Mouse (Mus musculus): Measurements from ENCODE around the gene Sim2. TPM values are rescaled to one million over a fixed set of nuclear protein-coding genes. Genes with fewer than 3 reads are reported as not detected.

The Sim2 gene
- polyA plus RNA-seq, 1 experiment from 2014 or later: 0.58 TPM

DNA sequence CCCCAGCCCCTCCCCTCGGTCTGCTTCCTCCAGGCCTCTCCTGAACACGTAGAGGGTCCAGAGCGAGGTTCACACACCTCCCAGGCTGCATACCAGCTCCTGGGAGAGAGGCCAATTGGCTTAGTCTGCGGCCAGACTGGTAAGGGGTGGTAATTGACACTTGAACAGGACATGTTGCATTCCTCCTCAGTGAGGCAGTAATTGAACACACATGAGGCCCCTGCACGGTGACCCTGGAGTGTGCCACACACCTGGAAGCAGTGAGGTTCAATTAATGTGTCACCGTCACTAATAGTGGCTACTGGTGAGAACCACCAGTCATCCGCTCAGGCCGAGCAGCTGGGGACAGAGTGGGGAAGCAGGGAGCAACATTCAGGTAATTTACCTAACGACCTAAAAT, 24.9 kb upstream of the Sim2 start:
- Histone ChIP-seq H3K4me3 (no peak overlapping the region), H3K4me1 (peaks cover 16% of the 10 kb centered on the region; the same call in 1 of the 2 replicates), H3K4me2 (no peak overlapping the region), H3K27ac (no peak overlapping the region), H3K9me3 (no peaks in the 10 kb centered on the region), H3K36me3 (no peaks in the 10 kb centered on the region), H3K27me3 (no peaks in the 10 kb centered on the region; the same call in 1 of the 2 replicates), H3K9ac (no peak overlapping the region)
- ATAC-seq (ENCODE audit: insufficient number of reproducible peaks, insufficient read depth, low FRiP score, low TSS enrichment, low read depth): peak; percentile 59; the same call in 1 of the 2 replicates
- 15% methylated on average over 9 of the region's 9 CpGs for WGBS

DNA sequence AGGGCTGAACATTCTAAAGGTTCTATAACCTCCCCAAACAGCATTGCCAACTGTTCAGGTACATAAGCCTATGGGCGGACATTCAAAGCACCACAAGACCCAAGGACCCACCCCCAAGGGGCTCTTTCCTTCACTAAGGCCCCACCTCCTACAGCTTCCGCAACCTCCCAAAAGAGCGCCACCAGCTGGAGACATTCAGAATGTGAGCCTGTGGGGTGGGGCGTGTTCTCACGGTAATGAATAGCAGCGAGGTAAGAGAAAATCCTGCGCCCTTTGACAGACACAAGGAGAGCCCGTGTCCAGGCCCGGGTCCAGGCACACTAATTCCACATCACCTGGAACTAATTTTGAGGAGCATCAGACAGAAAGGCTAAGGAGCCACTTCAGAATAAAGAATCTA, 20.5 kb upstream of the Sim2 start:
- no peaks in the 10 kb centered on the region for H3K36me3 ChIP-seq

DNA sequence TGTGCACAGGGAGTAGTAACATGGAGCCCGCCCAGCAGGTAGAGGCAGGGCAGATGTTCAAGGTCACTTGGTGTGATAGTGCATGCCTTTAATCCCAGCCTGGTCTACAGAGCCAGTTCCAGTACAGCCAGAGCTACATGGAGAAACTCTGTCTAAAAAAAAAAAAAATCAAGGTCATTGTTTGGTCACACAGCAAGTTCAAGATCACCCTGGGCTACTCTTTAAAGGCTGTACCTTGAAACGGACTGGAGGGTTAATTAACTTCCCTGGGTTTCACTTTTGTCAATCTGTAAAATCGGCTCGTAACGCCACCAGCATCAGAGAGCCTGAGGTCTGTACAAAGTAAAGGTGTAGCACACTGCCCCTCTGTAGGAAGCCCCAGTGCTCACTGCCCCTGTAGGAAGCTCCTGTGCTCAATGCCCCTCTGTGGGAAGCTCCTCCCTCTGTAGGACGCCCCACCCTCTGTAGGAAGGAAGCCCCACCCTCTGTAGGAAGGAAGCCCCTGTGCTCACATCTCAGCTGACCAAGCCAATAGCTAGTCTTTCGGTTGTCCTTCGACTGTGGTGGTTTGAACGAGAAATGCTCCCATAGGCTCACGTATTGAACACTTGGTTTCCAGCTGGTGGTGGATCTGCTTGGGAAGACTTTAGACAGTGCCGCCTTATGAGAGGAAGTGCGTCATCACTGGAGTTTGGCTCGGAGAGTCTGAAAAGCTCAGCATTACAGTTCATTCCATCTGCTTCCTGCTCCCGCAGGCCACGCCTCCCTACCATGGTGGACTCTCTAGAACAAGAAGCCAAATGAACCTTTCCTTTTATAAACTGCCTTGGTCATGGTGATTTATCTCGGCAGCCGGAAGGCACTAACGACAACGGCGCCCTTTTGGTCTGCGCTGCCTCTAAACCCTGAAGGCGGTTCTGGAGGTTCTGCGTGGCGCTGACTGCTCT, 18.7 kb upstream of the Sim2 start:
- Histone ChIP-seq H3K4me2 (peak overlapping the region; percentile 1; the same call in 1 of the 2 replicates), H3K4me1 (peaks cover 12% of the 10 kb centered on the region), H3K9ac (no peak overlapping the region), H3K27me3 (peaks cover 13% of the 10 kb centered on the region; the same call in 1 of the 2 replicates), H3K36me3 (no peaks in the 10 kb centered on the region), H3K27ac (no peak overlapping the region), H3K9me3 (peaks cover 5% of the 10 kb centered on the region; the same call in 1 of the 2 replicates), H3K4me3 (no peak overlapping the region)
- ATAC-seq (ENCODE audit: insufficient number of reproducible peaks, insufficient read depth, low FRiP score, low TSS enrichment, low read depth): no peak
- 64% methylated on average over 24 of the region's 24 CpGs for WGBS

More for the DNA sequence above, 20.5 kb upstream of the Sim2 start:
- Histone ChIP-seq H3K27me3 (peaks cover 3% of the 10 kb centered on the region; the same call in 1 of the 2 replicates), H3K4me2 (no peak overlapping the region), H3K27ac (no peak overlapping the region), H3K4me3 (no peak overlapping the region), H3K9ac (no peak overlapping the region), H3K4me1 (peaks cover 18% of the 10 kb centered on the region), H3K9me3 (peaks cover 5% of the 10 kb centered on the region; the same call in 1 of the 2 replicates)
- WGBS: 39% methylated on average over 9 of the region's 9 CpGs
- ATAC-seq (ENCODE audit: insufficient number of reproducible peaks, insufficient read depth, low FRiP score, low TSS enrichment, low read depth): no peak

DNA sequence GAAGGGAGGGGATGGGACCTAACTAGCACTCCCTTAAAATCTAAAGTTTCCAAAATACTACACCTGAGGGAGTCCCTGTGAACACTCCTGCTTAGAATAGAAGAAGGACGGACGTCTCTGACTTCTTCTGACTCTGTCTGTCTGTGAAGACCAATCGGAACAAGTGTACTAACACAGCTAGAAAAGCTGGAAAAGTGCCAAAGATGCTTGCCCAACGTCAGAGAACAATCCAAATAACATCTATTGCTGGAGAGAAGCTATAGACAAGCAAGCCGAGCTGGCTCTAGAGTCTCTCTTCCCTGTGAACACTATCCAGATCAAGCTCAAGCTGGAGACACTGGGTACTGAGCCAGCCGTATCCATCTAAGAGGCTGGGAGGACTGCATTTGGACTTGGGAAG, 18.0 kb upstream of the Sim2 start:
- H3K36me3 ChIP-seq: no peaks in the 10 kb centered on the region
- peaks cover 5% of the 10 kb centered on the region; the same call in 1 of the 2 replicates for H3K9me3 ChIP-seq
- peaks cover 15% of the 10 kb centered on the region; the same call in 1 of the 2 replicates for H3K27me3 ChIP-seq
- peaks cover 12% of the 10 kb centered on the region for H3K4me1 ChIP-seq
- no peak overlapping the region for H3K9ac ChIP-seq
- no peak overlapping the region for H3K4me3 ChIP-seq
- no peak for ATAC-seq (ENCODE audit: insufficient number of reproducible peaks, insufficient read depth, low FRiP score, low TSS enrichment, low read depth)
- WGBS: 70% methylated on average over 6 of the region's 6 CpGs
- peak overlapping the region; percentile 1; the same call in 1 of the 2 replicates for H3K4me2 ChIP-seq
- no peak overlapping the region for H3K27ac ChIP-seq

DNA sequence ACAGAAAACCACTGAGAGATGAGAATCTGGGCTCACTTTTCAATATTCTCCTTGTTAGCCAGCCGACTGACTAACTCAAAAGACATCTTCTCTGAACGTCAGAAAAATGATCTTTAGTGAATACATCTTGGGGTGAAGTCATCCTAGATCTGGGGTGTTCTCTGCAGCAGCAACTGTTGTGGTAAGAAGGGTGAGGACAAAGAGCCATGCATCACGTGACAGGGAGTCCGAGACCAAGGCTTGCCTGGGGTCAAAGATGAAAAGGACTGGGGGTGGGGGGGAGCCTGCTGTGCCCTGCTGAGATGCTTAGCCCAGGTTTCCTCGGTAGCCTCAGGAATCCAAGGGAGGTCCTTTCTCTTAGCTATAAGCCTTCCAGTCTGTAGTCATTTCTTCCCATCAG, 17.5 kb upstream of the Sim2 start:
- H3K4me2 ChIP-seq: no peak overlapping the region
- H3K9me3 ChIP-seq: peaks cover 5% of the 10 kb centered on the region; the same call in 1 of the 2 replicates
- peaks cover 15% of the 10 kb centered on the region; the same call in 1 of the 2 replicates for H3K27me3 ChIP-seq
- H3K36me3 ChIP-seq: no peaks in the 10 kb centered on the region
- 50% methylated on average over 5 of the region's 5 CpGs for WGBS
- H3K4me1 ChIP-seq: peaks cover 12% of the 10 kb centered on the region
- H3K4me3 ChIP-seq: no peak overlapping the region
- no peak for ATAC-seq (ENCODE audit: insufficient number of reproducible peaks, insufficient read depth, low FRiP score, low TSS enrichment, low read depth)
- H3K9ac ChIP-seq: no peak overlapping the region
- H3K27ac ChIP-seq: no peak overlapping the region

DNA sequence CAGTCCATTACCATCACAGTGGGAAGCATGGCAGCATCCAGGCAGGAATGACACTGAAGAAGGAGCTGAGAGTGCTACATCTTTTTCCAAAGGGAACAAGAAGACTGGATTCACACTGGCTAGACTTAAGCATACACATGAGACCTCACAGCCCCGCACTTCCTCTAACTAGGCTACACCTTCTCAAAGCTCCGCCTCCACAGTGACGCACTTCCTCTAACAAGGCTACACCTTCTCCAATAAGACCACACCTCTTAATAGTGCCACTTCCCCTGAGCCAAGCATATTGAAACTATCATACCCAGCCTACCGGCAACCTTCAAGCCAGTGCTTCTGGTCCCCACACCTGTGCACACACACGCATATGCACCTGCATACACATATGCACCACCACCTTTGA, 15.7 kb upstream of the Sim2 start:
- Histone ChIP-seq H3K4me3 (no peak overlapping the region), H3K9me3 (peaks cover 5% of the 10 kb centered on the region; the same call in 1 of the 2 replicates), H3K4me2 (no peak overlapping the region), H3K27ac (no peak overlapping the region), H3K9ac (no peak overlapping the region), H3K27me3 (peaks cover 26% of the 10 kb centered on the region), H3K36me3 (no peaks in the 10 kb centered on the region), H3K4me1 (peaks cover 10% of the 10 kb centered on the region)
- ATAC-seq (ENCODE audit: insufficient number of reproducible peaks, insufficient read depth, low FRiP score, low TSS enrichment, low read depth): no peak
- 90% methylated on average over 5 of the region's 5 CpGs for WGBS

DNA sequence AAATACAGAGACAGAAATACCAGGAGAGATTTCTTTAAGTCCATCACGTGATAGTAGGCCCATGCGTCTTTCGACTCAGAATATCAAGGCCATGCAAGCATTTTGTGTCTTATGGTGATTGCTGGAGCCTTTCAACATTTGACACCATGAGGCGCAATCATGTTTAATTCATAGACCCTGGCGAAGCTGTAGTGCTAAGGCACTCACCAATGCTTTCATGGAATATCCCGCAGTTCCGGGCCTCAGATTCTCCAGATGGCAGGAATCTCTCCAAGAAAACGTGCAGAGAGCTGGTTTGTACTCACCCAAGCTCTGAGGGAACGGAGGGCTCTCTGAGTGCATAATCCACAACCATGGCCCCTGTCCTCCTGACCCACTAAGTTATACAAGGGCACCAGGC, 13.8 kb upstream of the Sim2 start:
- no peak overlapping the region for H3K4me2 ChIP-seq
- no peak overlapping the region for H3K27ac ChIP-seq
- peaks cover 6% of the 10 kb centered on the region for H3K4me1 ChIP-seq
- H3K36me3 ChIP-seq: no peaks in the 10 kb centered on the region
- ATAC-seq (ENCODE audit: insufficient number of reproducible peaks, insufficient read depth, low FRiP score, low TSS enrichment, low read depth): no peak
- H3K4me3 ChIP-seq: no peak overlapping the region
- H3K27me3 ChIP-seq: peaks cover 37% of the 10 kb centered on the region
- H3K9me3 ChIP-seq: peaks cover 5% of the 10 kb centered on the region; the same call in 1 of the 2 replicates
- 73% methylated on average over 9 of the region's 9 CpGs for WGBS
- no peak overlapping the region for H3K9ac ChIP-seq

DNA sequence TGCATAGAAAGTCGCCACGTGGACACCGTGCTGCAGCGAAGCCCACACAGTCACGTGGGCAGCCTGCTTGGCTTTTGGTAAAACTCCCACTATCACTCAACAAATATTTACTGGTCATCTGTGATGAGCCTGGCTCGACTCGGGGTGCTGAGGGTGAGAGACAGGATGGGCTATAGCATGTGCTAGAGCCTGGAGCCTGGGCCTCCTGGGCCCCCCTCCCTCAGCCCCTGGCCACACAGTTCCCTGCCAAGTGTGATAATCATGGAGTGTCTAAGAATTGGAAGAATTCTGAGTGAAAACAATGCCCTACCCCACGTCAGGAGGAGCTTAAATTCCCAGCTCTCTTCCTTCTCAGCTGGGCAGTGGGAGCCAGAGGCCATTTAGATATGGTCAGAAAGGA, 13.3 kb upstream of the Sim2 start:
- Histone ChIP-seq H3K4me2 (no peak overlapping the region), H3K27ac (no peak overlapping the region), H3K4me3 (no peak overlapping the region), H3K9ac (no peak overlapping the region), H3K4me1 (peaks cover 6% of the 10 kb centered on the region), H3K36me3 (no peaks in the 10 kb centered on the region), H3K27me3 (peaks cover 43% of the 10 kb centered on the region), H3K9me3 (peaks cover 5% of the 10 kb centered on the region; the same call in 1 of the 2 replicates)
- WGBS: 72% methylated on average over 8 of the region's 8 CpGs
- no peak for ATAC-seq (ENCODE audit: insufficient number of reproducible peaks, insufficient read depth, low FRiP score, low TSS enrichment, low read depth)

DNA sequence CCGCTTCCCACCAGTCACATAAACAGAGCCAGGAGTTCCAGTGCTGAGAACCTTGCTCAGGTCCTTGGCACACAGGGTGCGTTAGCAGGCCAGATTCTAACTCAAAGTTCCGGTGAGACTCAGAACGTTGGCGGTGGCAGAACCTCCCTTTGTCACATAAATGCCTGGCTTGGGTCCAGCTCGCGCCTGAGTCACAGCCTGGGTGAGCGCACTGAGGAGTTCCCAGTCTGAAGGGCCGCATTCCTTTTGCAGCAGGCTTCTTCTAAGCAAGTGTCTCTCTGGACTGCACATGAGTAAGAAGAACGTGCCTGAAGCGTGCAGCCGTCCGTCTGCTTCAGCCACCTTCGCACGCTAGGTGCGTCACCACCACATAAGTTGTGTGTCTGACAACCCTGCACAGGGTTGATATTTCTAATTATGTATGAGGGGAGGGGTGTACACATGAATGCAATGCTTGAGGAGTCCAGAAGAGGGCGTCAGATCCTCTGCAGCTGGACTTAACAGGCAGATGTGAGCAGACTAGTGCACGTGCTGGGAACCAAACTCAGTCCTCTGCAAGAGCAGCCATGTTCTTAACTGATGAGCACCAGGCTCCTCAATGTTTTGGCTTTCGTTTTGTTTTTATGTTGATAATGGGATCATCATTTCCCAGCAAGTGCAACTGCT, 9.2 kb upstream of the Sim2 start:
- Histone ChIP-seq H3K27me3 (peaks cover 77% of the 10 kb centered on the region), H3K9me3 (no peaks in the 10 kb centered on the region)
- no peak for ATAC-seq (ENCODE audit: insufficient number of reproducible peaks, insufficient read depth, low FRiP score, low TSS enrichment, low read depth)

DNA sequence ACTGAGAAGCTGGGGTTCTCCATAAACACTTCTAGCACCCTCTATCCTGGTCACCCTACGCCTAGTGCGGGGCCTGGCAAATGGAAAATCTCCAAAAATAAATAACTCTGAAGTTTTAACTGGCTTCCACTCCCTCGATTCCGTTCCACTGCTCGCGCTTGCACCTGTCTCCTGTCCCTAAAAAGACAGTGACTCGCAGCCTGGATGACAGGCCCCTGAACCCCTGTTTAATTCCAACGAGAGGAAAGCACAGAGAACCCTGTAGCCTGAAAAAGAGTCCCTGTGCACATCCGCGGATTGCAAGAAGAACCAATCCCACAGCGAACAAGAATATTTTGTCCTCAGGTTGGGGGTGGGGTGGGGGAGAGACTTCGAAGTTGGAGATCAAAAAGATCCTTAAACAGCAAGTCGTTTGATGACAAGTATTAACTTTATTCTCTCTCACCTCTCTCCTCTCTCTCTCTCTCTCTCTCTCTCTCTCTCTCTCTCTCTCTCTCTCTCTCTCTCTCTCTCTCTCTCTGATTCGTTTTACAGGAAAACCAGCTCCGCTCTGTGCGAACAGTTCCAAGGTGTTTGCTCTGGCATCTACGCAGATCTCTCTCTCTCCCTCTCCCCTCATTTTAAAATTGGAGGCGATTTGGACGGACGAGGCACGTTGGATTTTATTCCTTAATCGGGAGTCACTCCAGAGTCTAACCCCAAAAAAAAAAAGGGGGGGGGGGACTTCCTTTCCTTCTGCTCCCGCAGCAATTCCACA, 6.2 kb upstream of the Sim2 start:
- WGBS: 1% methylated on average over 23 of the region's 23 CpGs
- ATAC-seq (ENCODE audit: insufficient number of reproducible peaks, insufficient read depth, low FRiP score, low TSS enrichment, low read depth): no peak

More for the DNA sequence above, 9.2 kb upstream of the Sim2 start:
- no peak overlapping the region for H3K4me2 ChIP-seq
- H3K4me1 ChIP-seq: peaks cover 3% of the 10 kb centered on the region
- H3K9ac ChIP-seq: no peak overlapping the region
- WGBS: 33% methylated on average over 19 of the region's 19 CpGs
- no peaks in the 10 kb centered on the region for H3K36me3 ChIP-seq
- H3K27ac ChIP-seq: no peak overlapping the region
- no peak overlapping the region for H3K4me3 ChIP-seq

More for the DNA sequence above, 6.2 kb upstream of the Sim2 start:
- peak overlapping the region; percentile 39; the same call in 1 of the 2 replicates for H3K4me2 ChIP-seq
- peaks cover 14% of the 10 kb centered on the region for H3K4me1 ChIP-seq
- no peaks in the 10 kb centered on the region for H3K9me3 ChIP-seq
- H3K4me3 ChIP-seq: peak overlapping the region; percentile 13; the same call in 1 of the 2 replicates
- no peaks in the 10 kb centered on the region for H3K36me3 ChIP-seq
- peaks cover 95% of the 10 kb centered on the region for H3K27me3 ChIP-seq
- no peak overlapping the region for H3K9ac ChIP-seq
- no peak overlapping the region for H3K27ac ChIP-seq

Measured in embryonic facial prominence, embryonic 13.5 days (tissue).